Mouse (Mus musculus) limb, embryonic 15.5 days (tissue): ENCODE measurements around the gene Mgarp. TPM values are rescaled to one million over a fixed set of nuclear protein-coding genes. Genes with fewer than 3 reads are reported as not detected.

Source experiments
- ATAC-seq: fragments of 200-750 bp; cut with Nextera tagmentation; 2 replicates; pipeline ENCODE4 v1.8.0; 2017; ENCODE audit warnings: low read depth, moderate TSS enrichment; ENCODE audit not compliant: insufficient number of reproducible peaks, low FRiP score, low TSS enrichment
- H3K27ac ChIP-seq: fragments of 300-500 bp; sonication (generic); 2 replicates; pipeline ENCODE4 v1.5.1; 2015; ENCODE audit warnings: moderate library complexity, mild to moderate bottlenecking, inconsistent platforms
- H3K27me3 ChIP-seq: fragments of 300-500 bp; sonication (generic); 2 replicates; pipeline ENCODE4 v1.6.1; 2015; ENCODE audit warnings: inconsistent platforms
- H3K36me3 ChIP-seq: fragments of 300-500 bp; sonication (generic); 2 replicates; pipeline ENCODE4 v1.6.1; 2015; ENCODE audit warnings: inconsistent platforms
- H3K4me1 ChIP-seq: fragments of 300-500 bp; sonication (generic); 2 replicates; pipeline ENCODE4 v1.6.1; 2015; ENCODE audit warnings: inconsistent platforms
- H3K4me2 ChIP-seq: fragments of 300-500 bp; sonication (generic); 2 replicates; pipeline ENCODE4 v1.6.1; 2015; ENCODE audit warnings: mild to moderate bottlenecking, inconsistent platforms
- H3K4me3 ChIP-seq: fragments of 300-500 bp; sonication (generic); 2 replicates; pipeline ENCODE4 v1.5.1; 2015; ENCODE audit warnings: mild to moderate bottlenecking, inconsistent platforms
- H3K9ac ChIP-seq: fragments of 300-500 bp; sonication (generic); 2 replicates; pipeline ENCODE4 v1.6.1; 2015; ENCODE audit warnings: inconsistent platforms
- H3K9me3 ChIP-seq: fragments of 300-500 bp; sonication (generic); 2 replicates; pipeline ENCODE4 v1.6.1; 2016; ENCODE audit warnings: inconsistent platforms
- WGBS: fragments of 180-500 bp; shearing (Covaris S2); methylation state at CpG from one replicate; pipeline ENCODE4 v1.1.7; 2015; 5-methylcytosine and 5-hydroxymethylcytosine counted together
- polyA plus RNA-seq: library from polyadenylated mRNA; unstranded; fragments of >200 nt; fragmentation: Nextera tagmentation; extraction: Ambion mirVana; gene quantifications from 2 replicates; pipeline ENCODE4 v1.2.1, GENCODE M21; 2015

Gene Mgarp
- polyA plus RNA-seq, 1 experiment from 2014 or later = 6.7 TPM

- Histone ChIP-seq H3K4me3 (peak overlapping the region; percentile 23), H3K9ac (no peak overlapping the region), H3K27ac (no peak overlapping the region), H3K36me3 (no peaks in the 10 kb centered on the region), H3K4me2 (peak overlapping the region; percentile 31), H3K4me1 (peaks cover 8% of the 10 kb centered on the region), H3K27me3 (no peaks in the 10 kb centered on the region), H3K9me3 (no peaks in the 10 kb centered on the region)
- 69% methylated on average over 3 of the region's 3 CpGs for WGBS
- ATAC-seq = no peak
These were observed 17.9 kb downstream of the Mgarp start for GRCm38 (mm10) chr3:51378665-51378946.

GRCm38 (mm10) chr3:51377878-51378664, 18.5 kb downstream of the Mgarp start:
- H3K4me2 ChIP-seq = peak overlapping the region; percentile 31
- no peaks in the 10 kb centered on the region for H3K27me3 ChIP-seq
- no peaks in the 10 kb centered on the region for H3K36me3 ChIP-seq
- peaks cover 8% of the 10 kb centered on the region for H3K4me1 ChIP-seq
- no peak for ATAC-seq
- H3K27ac ChIP-seq = no peak overlapping the region
- H3K9me3 ChIP-seq = no peaks in the 10 kb centered on the region
- H3K4me3 ChIP-seq = peak overlapping the region; percentile 23
- H3K9ac ChIP-seq = no peak overlapping the region
- 35% methylated on average over 31 of the region's 31 CpGs for WGBS

DNA sequence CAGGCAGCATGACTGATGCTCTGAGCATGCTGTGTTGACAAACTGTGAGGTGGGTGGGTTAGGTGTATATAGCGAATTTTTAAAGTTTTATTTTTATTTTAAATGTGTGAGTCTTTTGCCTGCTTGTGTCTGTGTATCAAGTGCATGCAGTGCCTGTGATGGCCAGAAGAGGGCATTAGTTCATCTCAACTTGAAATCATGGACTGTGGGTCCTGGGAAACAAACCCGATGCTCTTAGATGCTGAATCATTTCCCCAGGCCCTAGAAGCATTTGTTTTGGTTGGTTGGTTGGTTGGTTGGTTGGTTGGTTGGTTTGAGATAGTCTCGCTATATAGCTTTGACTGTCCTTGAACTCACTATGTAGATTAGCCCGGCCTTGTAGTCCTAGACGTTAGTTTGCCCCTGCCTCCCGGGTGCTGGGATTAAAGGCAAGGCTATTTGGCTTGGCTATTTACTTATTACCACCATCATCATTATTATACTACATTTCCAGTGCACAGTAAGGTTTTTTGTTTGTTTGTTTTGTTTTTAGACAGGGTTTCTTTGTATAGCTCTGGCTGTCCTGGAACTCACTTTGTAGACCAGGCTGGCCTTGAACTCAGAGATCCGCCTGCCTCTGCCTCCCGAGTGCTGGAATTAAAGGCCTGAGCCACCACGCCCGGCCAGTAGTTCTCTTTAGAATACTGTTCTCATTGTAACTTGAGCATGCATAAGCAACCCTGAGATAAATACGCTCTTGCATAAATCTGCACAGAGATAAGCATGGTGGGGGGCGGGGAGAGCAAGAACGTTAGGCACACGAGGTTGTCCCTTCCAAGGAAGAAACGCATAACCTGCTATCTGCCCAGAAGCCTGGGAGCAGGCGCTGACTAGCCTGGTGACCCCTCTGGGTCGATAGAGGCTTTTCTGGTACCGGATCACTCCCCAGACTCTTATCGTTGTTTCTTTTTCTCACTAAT, 21.0 kb downstream of the Mgarp start:
- 85% methylated on average over 19 of the region's 19 CpGs for WGBS

DNA sequence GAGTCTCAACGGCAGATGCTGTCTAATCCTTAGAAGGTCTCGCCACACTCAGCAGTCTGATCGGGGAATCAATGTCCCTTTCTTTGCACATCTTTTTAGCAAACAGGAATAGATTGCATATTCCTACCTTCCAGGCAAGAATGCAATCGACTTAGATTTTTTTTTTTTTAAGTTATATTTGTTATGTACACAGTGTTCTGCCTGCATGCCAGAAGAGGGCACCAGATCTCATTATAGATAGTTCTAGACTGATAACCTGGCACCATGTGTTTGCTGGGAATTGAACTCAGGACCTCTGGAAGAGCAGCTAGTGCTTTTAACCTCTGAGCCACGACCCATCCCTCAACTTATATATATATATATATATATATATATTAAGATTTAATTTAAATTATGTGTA, 23.0 kb downstream of the Mgarp start:
- no peak for ATAC-seq
- H3K4me1 ChIP-seq = peaks cover 5% of the 10 kb centered on the region
- H3K9me3 ChIP-seq = no peaks in the 10 kb centered on the region
- H3K27ac ChIP-seq = no peak overlapping the region
- no peak overlapping the region for H3K4me3 ChIP-seq
- H3K4me2 ChIP-seq = no peak overlapping the region
- no peaks in the 10 kb centered on the region for H3K36me3 ChIP-seq
- 74% methylated on average over 5 of the region's 5 CpGs for WGBS
- H3K9ac ChIP-seq = no peak overlapping the region
- H3K27me3 ChIP-seq = no peaks in the 10 kb centered on the region

More for the DNA sequence above, 21.0 kb downstream of the Mgarp start:
- no peak for ATAC-seq
- no peak overlapping the region for H3K9ac ChIP-seq
- no peaks in the 10 kb centered on the region for H3K36me3 ChIP-seq
- no peaks in the 10 kb centered on the region for H3K27me3 ChIP-seq
- H3K9me3 ChIP-seq = no peaks in the 10 kb centered on the region
- peaks cover 8% of the 10 kb centered on the region for H3K4me1 ChIP-seq
- H3K4me3 ChIP-seq = no peak overlapping the region
- H3K27ac ChIP-seq = no peak overlapping the region
- H3K4me2 ChIP-seq = no peak overlapping the region

DNA sequence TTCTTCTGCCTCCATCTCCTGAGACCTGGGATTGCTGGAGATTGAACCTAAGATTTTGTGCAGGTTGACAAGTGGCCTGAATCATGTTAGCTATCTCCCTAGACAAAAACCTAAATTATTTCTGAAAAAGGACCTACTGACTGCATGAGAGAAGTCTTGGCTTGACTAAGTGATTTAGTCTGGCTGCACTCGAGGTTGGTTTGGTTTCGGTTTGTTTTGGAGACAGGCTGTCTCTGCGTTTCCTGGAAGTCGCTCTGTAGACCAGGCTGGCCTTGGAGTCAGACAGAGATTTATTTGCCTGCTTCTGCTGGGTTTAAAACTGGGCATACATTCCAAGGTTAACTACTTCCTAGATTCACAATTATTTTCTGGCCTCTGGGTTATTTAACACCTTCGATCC, 23.7 kb downstream of the Mgarp start:
- Histone ChIP-seq H3K27me3 (no peaks in the 10 kb centered on the region), H3K27ac (no peak overlapping the region), H3K4me3 (no peak overlapping the region), H3K4me2 (no peak overlapping the region), H3K36me3 (no peaks in the 10 kb centered on the region), H3K4me1 (no peaks in the 10 kb centered on the region), H3K9ac (no peak overlapping the region), H3K9me3 (no peaks in the 10 kb centered on the region)
- no peak for ATAC-seq
- 53% methylated on average over 5 of the region's 5 CpGs for WGBS

DNA sequence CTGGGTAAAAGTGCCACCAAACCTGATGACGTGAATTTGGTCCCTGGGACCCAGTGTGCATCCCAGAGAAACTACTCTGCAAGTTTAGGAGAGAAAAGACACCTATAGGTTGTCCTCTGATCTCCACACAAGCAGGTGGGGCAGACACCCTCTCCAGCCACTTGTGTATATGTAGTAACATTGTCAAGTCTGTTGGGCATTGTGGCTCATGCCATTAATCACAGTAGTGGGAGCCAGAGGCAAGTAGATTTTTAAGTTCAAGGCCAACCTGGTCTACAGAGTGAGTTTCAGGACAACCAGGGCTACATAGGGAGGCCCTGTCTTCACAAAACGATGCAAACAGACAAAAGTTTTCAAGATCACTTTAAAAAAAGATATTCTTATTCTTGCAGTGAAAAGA, 24.7 kb downstream of the Mgarp start:
- H3K4me3 ChIP-seq = no peak overlapping the region
- H3K4me2 ChIP-seq = no peak overlapping the region
- H3K9ac ChIP-seq = no peak overlapping the region
- 69% methylated on average over 2 of the region's 2 CpGs for WGBS
- no peak for ATAC-seq
- H3K27me3 ChIP-seq = no peaks in the 10 kb centered on the region
- H3K9me3 ChIP-seq = no peaks in the 10 kb centered on the region
- no peaks in the 10 kb centered on the region for H3K36me3 ChIP-seq
- no peaks in the 10 kb centered on the region for H3K4me1 ChIP-seq
- no peak overlapping the region for H3K27ac ChIP-seq

- 48% methylated on average over 4 of the region's 4 CpGs for WGBS
- H3K4me1 ChIP-seq = peaks cover 6% of the 10 kb centered on the region; the same call in 1 of the 2 replicates
These were observed 28.5 kb downstream of the Mgarp start for GRCm38 (mm10) chr3:51368011-51368410.

GRCm38 (mm10) chr3:51366926-51367325, 29.6 kb downstream of the Mgarp start:
- H3K4me3 ChIP-seq = no peak overlapping the region
- no peak overlapping the region for H3K9ac ChIP-seq
- peaks cover 6% of the 10 kb centered on the region; the same call in 1 of the 2 replicates for H3K4me1 ChIP-seq
- H3K4me2 ChIP-seq = no peak overlapping the region
- WGBS = 55% methylated on average over 4 of the region's 4 CpGs
- 0 out of 2 replicates have a peak, but pooled peaks cover 5% of the 10 kb centered on the region for H3K27me3 ChIP-seq
- no peak for ATAC-seq
- no peaks in the 10 kb centered on the region for H3K9me3 ChIP-seq
- H3K36me3 ChIP-seq = no peaks in the 10 kb centered on the region
- no peak overlapping the region for H3K27ac ChIP-seq

More at GRCm38 (mm10) chr3:51368011-51368410, 28.5 kb downstream of the Mgarp start:
- Histone ChIP-seq H3K9ac (no peak overlapping the region), H3K9me3 (no peaks in the 10 kb centered on the region), H3K4me2 (no peak overlapping the region), H3K27me3 (0 out of 2 replicates have a peak, but pooled peaks cover 5% of the 10 kb centered on the region), H3K27ac (no peak overlapping the region), H3K4me3 (no peak overlapping the region), H3K36me3 (no peaks in the 10 kb centered on the region)
- no peak for ATAC-seq

- Histone ChIP-seq H3K36me3 (no peaks in the 10 kb centered on the region), H3K27me3 (0 out of 2 replicates have a peak, but pooled peaks cover 5% of the 10 kb centered on the region), H3K4me3 (peak overlapping the region; percentile 48), H3K9ac (no peak overlapping the region), H3K4me1 (peaks cover 12% of the 10 kb centered on the region; the same call in 1 of the 2 replicates), H3K27ac (no peak overlapping the region), H3K4me2 (peak overlapping the region; percentile 82), H3K9me3 (no peaks in the 10 kb centered on the region)
- WGBS = 7% methylated on average over 3 of the region's 3 CpGs
- no peak for ATAC-seq
These were observed 31.0 kb downstream of the Mgarp start for GRCm38 (mm10) chr3:51365517-51365882.

DNA sequence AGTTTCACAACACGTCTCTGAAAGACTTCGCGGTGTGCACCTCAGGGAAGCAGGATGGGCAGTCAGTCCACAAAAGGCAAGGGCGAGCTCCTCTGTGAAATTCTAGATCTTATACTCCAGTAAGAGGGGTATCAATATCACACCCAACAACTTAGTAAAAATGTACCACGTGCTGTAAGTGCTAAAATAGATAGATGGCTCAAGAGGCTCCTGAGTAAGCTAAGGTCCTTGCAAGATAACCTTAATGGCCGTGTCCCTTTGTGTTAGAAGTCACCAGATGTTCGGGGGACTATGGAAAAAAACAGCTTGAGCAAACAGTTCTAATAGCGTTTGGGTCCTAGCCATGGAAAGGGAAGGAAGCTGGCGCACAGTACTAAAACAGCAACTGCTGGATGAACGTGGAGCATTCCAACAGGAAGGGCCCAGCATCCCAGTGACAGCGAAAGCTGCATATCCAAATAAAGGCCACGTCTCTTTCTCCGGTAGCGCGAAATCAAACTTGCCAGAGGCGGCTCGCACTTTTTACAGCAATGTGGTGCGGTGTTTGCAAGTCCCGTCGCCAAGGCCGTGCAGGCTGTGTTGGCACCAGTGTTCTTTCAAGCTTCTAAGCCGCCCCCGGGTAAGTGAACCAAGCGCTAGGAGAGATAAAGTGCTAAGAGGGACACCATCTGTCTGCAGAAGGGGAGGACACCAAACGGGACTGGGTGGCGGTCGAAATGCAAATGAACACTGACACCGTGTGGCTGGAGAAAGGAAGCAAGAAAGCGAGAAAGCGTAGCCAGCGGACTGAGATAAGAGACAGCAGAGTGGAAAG, 31.6 kb downstream of the Mgarp start:
- 6% methylated on average over 31 of the region's 31 CpGs for WGBS

GRCm38 (mm10) chr3:51361066-51361465, 35.5 kb downstream of the Mgarp start:
- ATAC-seq = no peak
- Histone ChIP-seq H3K27me3 (0 out of 2 replicates have a peak, but pooled peaks cover 9% of the 10 kb centered on the region), H3K9ac (no peak overlapping the region), H3K36me3 (no peaks in the 10 kb centered on the region), H3K4me3 (0 out of 2 replicates have a peak overlapping the region, but pooled peaks have one; percentile 2), H3K27ac (no peak overlapping the region), H3K4me1 (peaks cover 17% of the 10 kb centered on the region; the same call in 1 of the 2 replicates), H3K9me3 (no peaks in the 10 kb centered on the region), H3K4me2 (0 out of 2 replicates have a peak overlapping the region, but pooled peaks have one; percentile 3)
- WGBS = 17% methylated on average over 9 of the region's 9 CpGs

More for the DNA sequence above, 31.6 kb downstream of the Mgarp start:
- H3K9me3 ChIP-seq = no peaks in the 10 kb centered on the region
- H3K4me2 ChIP-seq = peak overlapping the region; percentile 82
- H3K27ac ChIP-seq = peak overlapping the region; percentile 43; the same call in 1 of the 2 replicates
- no peaks in the 10 kb centered on the region for H3K36me3 ChIP-seq
- peak; percentile 74; the same call in 1 of the 2 replicates for ATAC-seq
- 0 out of 2 replicates have a peak, but pooled peaks cover 5% of the 10 kb centered on the region for H3K27me3 ChIP-seq
- H3K9ac ChIP-seq = peak overlapping the region; percentile 52
- peak overlapping the region; percentile 48 for H3K4me3 ChIP-seq
- peaks cover 12% of the 10 kb centered on the region; the same call in 1 of the 2 replicates for H3K4me1 ChIP-seq
